Mouse (Mus musculus) hindbrain, embryonic 16.5 days (tissue): ENCODE data around the gene Phf24. TPM values are rescaled to one million over a fixed set of nuclear protein-coding genes. Genes with fewer than 3 reads are reported as not detected.
A peak's percentile ranks its signal among the peaks of the same experiment; 100 is the strongest.

ENCODE experiments used
- ATAC-seq: fragments of 200-750 bp; cut with Nextera tagmentation; 2 replicates; pipeline ENCODE4 v1.8.0; 2017; ENCODE audit warnings: moderate TSS enrichment, moderate library complexity
- H3K27ac ChIP-seq: fragments of 300-500 bp; sonication (generic); 2 replicates; pipeline ENCODE4 v1.5.1; 2014; ENCODE audit warnings: low read depth, mild to moderate bottlenecking, control low read depth, low read length, moderate library complexity
- H3K27me3 ChIP-seq: fragments of 300-500 bp; sonication (generic); replicated peaks from 2 replicates; pipeline ENCODE4 v1.6.1; 2014; ENCODE audit warnings: low read length; ENCODE audit not compliant: control insufficient read depth, insufficient read depth
- H3K36me3 ChIP-seq: fragments of 300-500 bp; sonication (generic); 2 replicates; pipeline ENCODE4 v1.6.1; 2014; ENCODE audit warnings: mild to moderate bottlenecking, low read length, moderate library complexity, mixed read lengths; ENCODE audit not compliant: control insufficient read depth, insufficient read depth
- H3K4me1 ChIP-seq: fragments of 300-500 bp; sonication (generic); 2 replicates; pipeline ENCODE4 v1.6.1; 2014; ENCODE audit warnings: low read depth, low read length; ENCODE audit not compliant: control insufficient read depth, insufficient read depth
- H3K4me2 ChIP-seq: fragments of 300-500 bp; sonication (generic); 2 replicates; pipeline ENCODE4 v1.6.1; 2014; ENCODE audit warnings: mild to moderate bottlenecking, low read length, control low read depth, moderate library complexity
- H3K4me3 ChIP-seq: fragments of 300-500 bp; sonication (generic); 2 replicates; pipeline ENCODE4 v1.5.1; 2014; ENCODE audit warnings: mild to moderate bottlenecking, low read length, control low read depth, moderate library complexity
- H3K9ac ChIP-seq: fragments of 300-500 bp; sonication (generic); 2 replicates; pipeline ENCODE4 v1.6.1; 2014; ENCODE audit warnings: low read depth, mild to moderate bottlenecking, control low read depth, low read length, moderate library complexity
- H3K9me3 ChIP-seq: fragments of 300-500 bp; sonication (generic); 2 replicates; pipeline ENCODE4 v1.6.1; 2014; ENCODE audit warnings: mild to moderate bottlenecking, low read length, moderate library complexity; ENCODE audit not compliant: control insufficient read depth
- WGBS: fragments of 180-500 bp; shearing (Covaris S2); extraction: QIAGEN DNeasy Blood & Tissue Kit; methylation state at CpG from one replicate; pipeline ENCODE4 v1.1.7; 2014; 5-methylcytosine and 5-hydroxymethylcytosine counted together
- polyA plus RNA-seq: library from polyadenylated mRNA; unstranded; fragments of >200 nt; fragmentation: Nextera tagmentation; extraction: Ambion mirVana; gene quantifications from 2 replicates; pipeline ENCODE4 v1.2.1, GENCODE M21; 2015

The Phf24 gene
- polyA plus RNA-seq, 1 experiment from 2014 or later = 44.5 TPM

DNA sequence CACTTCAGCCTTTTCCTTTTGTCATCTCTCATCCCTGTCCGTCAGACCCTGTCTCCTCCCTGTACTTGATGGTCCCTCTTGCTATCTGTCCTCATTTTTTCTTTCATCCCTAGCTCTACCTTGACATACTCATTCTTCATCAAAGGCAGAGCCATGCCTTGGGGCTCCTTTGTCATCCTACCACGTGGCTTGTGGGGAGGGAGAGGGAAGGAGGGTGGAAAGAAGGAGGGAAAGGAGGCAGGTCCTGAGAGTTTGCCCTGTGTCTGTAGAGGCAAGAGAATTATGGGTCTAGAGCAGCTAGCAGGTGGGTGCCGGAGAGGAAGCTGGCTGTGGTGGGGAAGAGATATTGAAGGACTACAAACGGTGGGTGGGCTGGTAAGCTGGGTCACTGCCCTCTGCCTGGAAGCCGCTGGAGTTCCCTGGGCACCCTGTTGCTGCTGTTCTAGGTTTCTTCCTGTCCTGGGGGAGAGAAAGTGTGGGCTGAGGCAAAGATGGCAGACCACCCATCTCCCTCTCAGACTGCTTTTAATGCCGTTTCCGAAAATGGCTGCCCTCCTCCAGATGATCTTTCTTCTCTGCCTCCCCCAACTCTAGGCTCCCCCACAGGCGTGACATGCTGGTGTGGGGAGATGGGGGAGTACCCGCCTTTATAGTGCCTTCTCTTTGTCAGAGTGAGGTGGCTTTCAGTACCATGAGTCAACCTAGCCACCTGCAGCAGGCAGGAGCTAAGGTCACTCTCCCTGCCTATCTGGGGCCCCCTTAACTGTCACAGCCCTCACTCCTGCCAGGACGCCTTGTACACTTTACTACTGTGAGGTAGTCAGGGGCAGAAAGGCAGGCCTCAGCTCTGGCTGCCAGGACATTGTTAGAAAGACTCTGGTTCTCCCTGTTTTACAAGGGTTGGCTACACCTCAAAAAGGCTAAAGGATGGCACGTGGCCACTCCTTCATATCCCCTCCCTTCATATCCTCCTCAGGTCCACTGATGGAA is 35.0 kb downstream of the Phf24 start:
- Histone ChIP-seq H3K4me3 (peak overlapping the region; percentile 80), H3K27me3 (no peaks in the 10 kb centered on the region), H3K4me2 (peak overlapping the region; percentile 93), H3K9me3 (no peaks in the 10 kb centered on the region), H3K9ac (peak overlapping the region; percentile 98), H3K4me1 (peaks cover 57% of the 10 kb centered on the region), H3K27ac (peak overlapping the region; percentile 63), H3K36me3 (peaks cover 3% of the 10 kb centered on the region; the same call in 1 of the 2 replicates)
- WGBS = 42% methylated on average over 11 of the region's 11 CpGs
- no peak for ATAC-seq

DNA sequence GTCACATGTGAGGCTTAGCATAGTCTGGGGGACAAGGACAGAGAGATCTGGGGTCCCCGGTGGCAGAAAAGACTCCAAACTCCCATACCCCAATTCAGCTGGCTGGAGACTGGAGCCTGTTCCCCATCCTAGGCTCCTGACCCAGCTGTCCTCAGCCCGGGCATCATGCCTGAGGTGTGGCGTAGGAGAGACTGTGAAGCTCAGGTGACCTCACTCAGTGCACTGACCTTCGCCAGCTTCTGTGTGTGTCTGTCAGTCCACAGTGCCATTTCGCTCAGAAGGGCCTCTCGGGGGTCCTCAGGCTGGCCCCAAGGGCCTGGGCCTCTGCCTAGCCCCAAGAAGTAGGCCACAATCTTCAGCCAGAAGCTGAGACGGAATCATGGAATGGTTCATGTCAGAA is 36.1 kb downstream of the Phf24 start:
- Histone ChIP-seq H3K9ac (peak overlapping the region; percentile 98; the same call in 1 of the 2 replicates), H3K4me3 (peak overlapping the region; percentile 29), H3K27ac (peak overlapping the region; percentile 2; the same call in 1 of the 2 replicates), H3K4me2 (peak overlapping the region; percentile 93), H3K9me3 (no peaks in the 10 kb centered on the region), H3K27me3 (no peaks in the 10 kb centered on the region), H3K36me3 (peaks cover 13% of the 10 kb centered on the region), H3K4me1 (peaks cover 48% of the 10 kb centered on the region)
- WGBS = 81% methylated on average over 7 of the region's 7 CpGs
- no peak for ATAC-seq

DNA sequence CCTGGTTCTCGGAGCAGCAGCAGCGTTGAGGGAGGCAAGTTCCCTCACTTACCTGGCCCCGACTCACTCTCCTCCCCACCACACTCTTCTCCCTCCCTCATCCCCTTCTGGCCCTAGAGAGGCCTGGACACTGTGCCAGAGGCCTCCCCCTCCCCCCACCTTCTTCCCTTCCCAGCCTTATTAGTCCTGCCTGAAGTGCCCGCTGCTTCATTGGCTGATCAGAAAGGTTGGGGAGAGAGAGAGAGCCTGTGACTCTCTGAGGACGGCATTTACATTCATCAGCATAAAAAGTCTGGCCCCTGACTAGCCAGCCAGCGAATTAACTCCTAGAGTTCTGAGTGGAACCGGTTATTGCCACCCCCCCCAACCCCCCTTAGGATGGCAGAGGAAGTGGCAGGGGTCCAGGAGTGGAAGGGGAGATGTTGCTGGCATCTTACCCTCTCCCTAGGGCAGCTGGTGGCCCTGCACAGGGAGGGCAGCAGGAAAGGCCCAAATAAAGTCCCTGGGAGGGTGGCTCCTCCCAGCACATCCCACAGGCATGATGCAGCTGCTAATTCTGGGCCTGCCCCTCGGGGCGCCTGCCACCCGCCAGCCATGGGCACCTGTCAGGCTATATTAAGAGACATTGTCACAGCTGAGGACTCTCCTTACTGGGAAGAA is 37.1 kb downstream of the Phf24 start:
- Histone ChIP-seq H3K27me3 (no peaks in the 10 kb centered on the region), H3K27ac (peak overlapping the region; percentile 75), H3K4me3 (peak overlapping the region; percentile 29), H3K4me1 (peaks cover 43% of the 10 kb centered on the region), H3K4me2 (peak overlapping the region; percentile 93), H3K9me3 (no peaks in the 10 kb centered on the region), H3K9ac (peak overlapping the region; percentile 51), H3K36me3 (peaks cover 20% of the 10 kb centered on the region)
- ATAC-seq = 0 out of 2 replicates have a peak, but pooled peaks have one; percentile 2
- 5% methylated on average over 10 of the region's 10 CpGs for WGBS

DNA sequence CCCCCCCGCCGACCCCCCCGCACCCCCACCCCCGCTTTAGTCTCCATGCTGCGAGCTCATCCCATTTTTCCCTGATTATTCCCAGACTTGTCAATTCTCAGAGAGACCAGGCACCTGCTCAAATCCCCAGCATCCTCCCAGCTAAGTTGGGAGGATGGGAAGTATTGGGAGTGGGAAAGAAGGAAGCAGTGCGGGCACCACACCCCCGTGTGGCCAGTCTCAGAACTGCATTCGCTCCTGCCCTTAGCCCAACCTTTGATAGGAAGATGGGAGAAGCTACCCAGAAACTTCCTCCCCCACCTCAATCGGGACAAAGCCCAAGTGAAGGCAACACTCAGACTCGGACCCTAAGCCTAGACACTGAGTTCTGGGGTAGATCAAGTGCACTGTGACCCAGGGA is 37.8 kb downstream of the Phf24 start:
- peaks cover 23% of the 10 kb centered on the region for H3K36me3 ChIP-seq

DNA sequence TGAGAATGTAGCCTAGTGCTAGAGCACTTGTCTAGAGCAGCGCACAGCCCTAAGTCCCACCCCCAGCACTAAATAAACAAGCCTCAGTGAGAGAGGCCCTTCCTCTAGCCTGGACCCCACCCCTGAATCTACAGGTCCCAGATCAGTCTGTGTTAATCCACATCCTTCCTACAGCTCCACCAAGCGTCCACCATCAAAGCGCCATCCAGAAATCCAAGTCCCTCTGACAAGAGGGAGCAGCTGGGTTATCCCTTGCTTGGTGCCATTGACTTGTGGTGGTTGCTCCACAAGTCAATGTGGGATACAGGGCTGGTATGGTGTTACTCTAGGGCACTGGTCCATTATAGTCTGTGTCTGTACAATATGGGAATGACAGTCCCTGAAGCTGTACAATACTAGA is 38.7 kb downstream of the Phf24 start:
- WGBS = 96% methylated on average over 3 of the region's 3 CpGs
- H3K4me2 ChIP-seq = no peak overlapping the region
- no peaks in the 10 kb centered on the region for H3K9me3 ChIP-seq
- H3K4me1 ChIP-seq = peaks cover 39% of the 10 kb centered on the region
- peaks cover 23% of the 10 kb centered on the region for H3K36me3 ChIP-seq
- H3K27ac ChIP-seq = no peak overlapping the region
- no peak overlapping the region for H3K9ac ChIP-seq
- H3K4me3 ChIP-seq = no peak overlapping the region
- no peaks in the 10 kb centered on the region for H3K27me3 ChIP-seq
- no peak for ATAC-seq

More for the DNA sequence above, 37.8 kb downstream of the Phf24 start:
- Histone ChIP-seq H3K27ac (peak overlapping the region; percentile 75), H3K4me2 (peak overlapping the region; percentile 93), H3K4me3 (peak overlapping the region; percentile 29; the same call in 1 of the 2 replicates), H3K9ac (no peak overlapping the region; the same call in none of the 2 replicates), H3K9me3 (no peaks in the 10 kb centered on the region), H3K27me3 (no peaks in the 10 kb centered on the region), H3K4me1 (peaks cover 40% of the 10 kb centered on the region)
- 3% methylated on average over 10 of the region's 10 CpGs for WGBS
- ATAC-seq = no peak

DNA sequence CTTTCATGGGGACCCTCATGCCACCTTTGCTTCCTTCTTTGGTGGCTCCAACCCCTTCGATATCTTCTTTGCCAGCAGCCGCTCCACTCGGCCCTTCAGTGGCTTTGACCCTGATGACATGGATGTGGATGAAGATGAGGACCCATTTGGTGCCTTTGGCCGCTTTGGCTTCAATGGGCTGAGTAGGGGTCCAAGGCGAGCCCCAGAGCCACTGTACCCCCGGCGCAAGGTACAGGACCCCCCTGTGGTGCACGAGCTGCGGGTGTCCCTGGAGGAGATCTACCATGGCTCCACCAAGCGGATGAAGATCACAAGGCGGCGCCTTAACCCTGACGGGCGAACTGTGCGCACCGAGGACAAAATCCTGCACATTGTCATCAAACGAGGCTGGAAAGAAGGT is 40.1 kb downstream of the Phf24 start:
- Histone ChIP-seq H3K9ac (no peak overlapping the region), H3K4me1 (peaks cover 33% of the 10 kb centered on the region), H3K9me3 (no peaks in the 10 kb centered on the region), H3K36me3 (peaks cover 23% of the 10 kb centered on the region), H3K27ac (no peak overlapping the region), H3K4me2 (no peak overlapping the region), H3K27me3 (no peaks in the 10 kb centered on the region), H3K4me3 (no peak overlapping the region)
- ATAC-seq = no peak
- 92% methylated on average over 17 of the region's 17 CpGs for WGBS

DNA sequence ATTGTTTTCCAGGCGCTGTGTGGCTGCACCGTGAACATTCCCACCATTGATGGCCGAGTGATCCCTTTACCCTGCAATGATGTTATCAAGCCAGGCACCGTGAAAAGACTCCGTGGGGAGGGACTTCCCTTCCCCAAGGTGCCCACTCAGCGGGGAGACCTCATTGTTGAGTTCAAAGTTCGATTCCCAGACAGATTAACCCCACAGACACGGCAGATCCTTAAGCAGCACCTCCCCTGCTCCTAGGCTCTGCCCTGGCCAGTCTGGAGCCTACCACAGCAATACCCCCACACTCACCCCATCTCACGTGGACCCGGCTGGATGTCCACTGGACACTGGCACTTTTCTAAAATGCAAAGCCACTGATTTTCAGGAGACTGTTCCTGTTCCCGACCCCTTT is 40.8 kb downstream of the Phf24 start:
- Histone ChIP-seq H3K9ac (no peak overlapping the region), H3K27ac (no peak overlapping the region), H3K27me3 (no peaks in the 10 kb centered on the region), H3K4me1 (peaks cover 26% of the 10 kb centered on the region), H3K4me3 (no peak overlapping the region), H3K4me2 (no peak overlapping the region), H3K36me3 (peaks cover 23% of the 10 kb centered on the region), H3K9me3 (no peaks in the 10 kb centered on the region)
- no peak for ATAC-seq
- WGBS = 80% methylated on average over 11 of the region's 11 CpGs

DNA sequence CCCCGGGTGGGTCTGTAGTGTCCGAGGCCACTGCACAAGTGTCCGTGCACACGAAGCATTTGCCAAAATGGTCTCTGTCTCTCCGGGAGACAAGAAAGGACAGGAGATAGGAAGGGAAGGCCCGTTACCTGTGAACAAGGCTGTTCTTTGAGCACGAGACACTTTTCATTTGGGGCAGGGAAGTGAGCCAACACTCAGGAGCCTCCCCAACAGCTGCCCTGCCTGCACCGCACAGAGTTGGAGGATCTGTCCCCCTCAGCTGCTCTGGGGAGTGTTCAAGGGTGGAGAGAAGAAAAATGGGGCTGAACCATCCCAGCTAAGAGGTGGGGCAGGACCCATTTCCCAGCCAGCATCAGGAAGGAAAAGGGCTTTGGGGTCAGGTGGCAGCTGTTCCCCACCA is 41.5 kb downstream of the Phf24 start:
- H3K27ac ChIP-seq = no peak overlapping the region
- no peak overlapping the region for H3K9ac ChIP-seq
- WGBS = 87% methylated on average over 8 of the region's 8 CpGs
- no peaks in the 10 kb centered on the region for H3K9me3 ChIP-seq
- H3K4me2 ChIP-seq = no peak overlapping the region
- H3K36me3 ChIP-seq = peaks cover 23% of the 10 kb centered on the region
- H3K4me3 ChIP-seq = no peak overlapping the region
- no peak for ATAC-seq
- H3K27me3 ChIP-seq = no peaks in the 10 kb centered on the region
- peaks cover 19% of the 10 kb centered on the region for H3K4me1 ChIP-seq

DNA sequence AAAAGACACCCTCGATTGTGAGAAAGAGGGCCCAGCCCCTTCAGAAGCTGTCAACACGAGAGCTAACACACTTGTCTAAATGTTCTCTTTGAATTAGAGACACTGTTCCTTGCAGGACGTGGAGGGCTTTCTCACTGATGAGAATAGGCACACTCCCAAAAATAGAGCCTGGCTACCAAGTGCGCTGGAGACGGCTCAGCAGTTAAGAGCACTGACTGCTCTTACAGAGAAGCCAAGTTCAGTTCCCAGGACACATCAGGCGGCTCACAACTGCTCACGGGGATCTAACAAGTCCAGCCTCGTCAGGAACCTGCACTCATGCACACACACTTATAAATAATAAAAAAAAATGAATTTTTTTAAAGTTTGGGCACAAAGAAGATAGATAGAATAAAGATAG is 42.5 kb downstream of the Phf24 start:
- Histone ChIP-seq H3K4me3 (no peak overlapping the region), H3K27me3 (no peaks in the 10 kb centered on the region), H3K27ac (0 out of 2 replicates have a peak overlapping the region, but pooled peaks have one; percentile 37), H3K4me1 (peaks cover 9% of the 10 kb centered on the region), H3K9me3 (no peaks in the 10 kb centered on the region), H3K4me2 (no peak overlapping the region), H3K9ac (no peak overlapping the region), H3K36me3 (peaks cover 23% of the 10 kb centered on the region)
- no peak for ATAC-seq
- 63% methylated on average over 8 of the region's 8 CpGs for WGBS
